Mouse (Mus musculus) heart, adult 2 months (tissue): ENCODE measurements around the gene Cdk14.

Experiments used
- CTCF ChIP-seq: fragments of 200-600 bp; IDR thresholded peaks from 2 replicates; pipeline ENCODE4 v1.8.1; 2022; ENCODE audit warnings: antibody characterized with exemption, mild to moderate bottlenecking, moderate library complexity
- POLR2A ChIP-seq: fragments of 200-500 bp; IDR thresholded peaks from 2 replicates; pipeline ENCODE4 v1.6.1; 2011; ENCODE audit warnings: mild to moderate bottlenecking, low read depth, low read length, control low read depth; ENCODE audit not compliant: insufficient read depth

DNA sequence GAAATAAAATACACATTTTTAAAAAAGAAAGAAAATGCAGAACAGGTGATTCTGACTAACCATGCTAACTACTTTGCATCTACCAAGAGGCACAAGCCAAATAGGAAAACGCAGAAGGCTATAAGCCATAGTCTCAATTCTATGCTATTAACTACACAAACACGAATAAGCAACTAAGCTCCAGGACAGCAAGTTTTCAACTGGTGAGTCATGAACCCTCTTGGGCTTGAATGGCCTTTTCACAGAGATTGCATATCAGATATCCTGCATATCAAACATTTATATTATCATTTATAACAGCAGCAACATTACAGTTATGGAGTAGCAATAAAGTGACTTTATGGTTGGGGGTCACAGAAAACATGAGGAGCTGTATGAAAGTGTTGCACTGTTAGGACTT lies 256.3 kb downstream of the Cdk14 start:
- no peak for TF ChIP-seq CTCF
- TF ChIP-seq POLR2A: no peak
